Mouse (Mus musculus): ENCODE measurements around the gene Ctsf. TPM values are rescaled to one million over a fixed set of nuclear protein-coding genes. Genes with fewer than 3 reads are reported as not detected.
"Not testable (repeated sequence)": the region's sequence is repeated elsewhere in the genome, so short reads cannot be mapped to it uniquely, and the experiment has no call there.

Gene Ctsf
- 40.4 and 45.8 TPM in 2 replicates for polyA plus RNA-seq (2015; fragmentation: Nextera tagmentation; extraction: Ambion mirVana)

DNA sequence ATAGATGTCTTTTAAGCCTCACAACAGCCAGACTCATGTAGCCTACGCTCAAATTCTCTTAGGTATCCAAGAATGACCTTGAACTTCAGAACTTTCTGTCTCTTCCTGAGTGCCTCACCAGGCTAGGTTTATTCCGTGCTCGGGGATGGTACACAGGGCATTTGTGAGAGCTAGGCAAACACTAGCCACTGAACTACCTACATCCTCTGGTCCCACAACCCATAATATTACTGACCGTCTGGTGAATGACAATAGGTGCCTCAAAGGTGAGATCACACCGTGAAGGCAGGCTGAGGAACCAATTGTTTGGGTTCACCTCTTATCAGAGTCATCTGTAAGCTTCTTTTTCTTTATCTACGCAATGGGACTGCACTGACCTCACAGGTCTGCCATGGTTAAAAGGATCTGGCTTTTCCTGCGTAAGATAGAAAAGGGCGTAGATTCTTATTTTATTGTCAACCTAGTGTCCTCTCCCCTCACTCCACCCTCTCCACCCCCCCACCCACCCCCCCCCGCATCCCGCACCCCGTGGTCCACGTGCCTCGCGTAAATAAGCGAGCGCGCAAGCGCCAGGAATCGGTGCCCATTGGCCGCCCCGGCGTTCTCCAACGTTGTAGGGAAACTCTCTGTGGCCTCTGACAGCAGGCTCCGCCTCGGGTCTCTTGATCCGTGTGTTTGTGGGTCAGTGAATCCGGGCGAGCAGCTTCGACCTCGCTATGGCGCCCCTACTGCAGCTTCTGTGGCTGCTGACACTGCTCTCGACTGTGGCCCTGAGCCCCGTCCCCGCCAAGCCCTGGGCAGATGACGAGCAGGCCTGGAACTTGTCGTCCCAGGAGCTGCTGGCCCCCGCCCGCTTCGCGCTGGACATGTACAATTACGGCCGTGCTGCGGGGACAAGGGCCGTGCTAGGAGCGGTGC, at the start of gene Ctsf:
Gene Ctsf, plus strand, starts transcription at position 579 of the 918 bp plus-strand sequence.
- no peak within 1 kb of the TSS; the same call in 1 of the 2 replicates for H3K27ac ChIP-seq
- H3K27me3 ChIP-seq, result 0 out of 2 replicates have a peak, but pooled peaks cover 2% of the 10 kb centered on the region
- H3K4me1 ChIP-seq, result peaks cover 4% of the 10 kb centered on the region
- H3K9me3 ChIP-seq, result no peaks in the 10 kb centered on the region
- 4% methylated on average over 41 of the region's 45 CpGs for WGBS
- H3K9ac ChIP-seq, result peak within 1 kb of the TSS; percentile 79
- peak within 1 kb of the TSS; percentile 57 for H3K4me3 ChIP-seq
- H3K36me3 ChIP-seq, result peaks cover 3% of the 10 kb centered on the region; the same call in 1 of the 2 replicates
- peak within 1 kb of the TSS; percentile 96 for H3K4me2 ChIP-seq
- ATAC-seq (ENCODE audit: insufficient number of reproducible peaks, insufficient read depth, low FRiP score, low TSS enrichment, low read depth), result peak; percentile 72; the same call in 1 of the 2 replicates

DNA sequence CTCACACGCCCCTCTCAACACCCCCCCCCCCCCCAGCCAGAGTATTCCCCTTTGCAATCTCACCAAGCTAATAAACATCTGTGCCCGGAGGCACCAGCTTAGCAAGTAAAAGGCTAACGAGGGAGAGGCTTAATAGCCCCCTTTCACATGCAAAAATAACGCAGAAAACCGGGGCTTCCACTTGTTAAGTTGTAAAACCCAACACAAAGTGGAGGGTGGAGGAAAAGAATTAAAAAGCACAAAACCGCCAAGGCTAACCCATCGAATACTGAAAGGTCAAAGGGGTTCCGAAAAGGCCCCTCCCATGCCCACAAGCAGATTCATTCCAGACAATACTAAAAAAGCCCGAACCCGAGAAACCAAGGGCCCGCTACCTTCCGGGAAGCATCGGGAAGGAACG, 44.6 kb upstream of the Ctsf start:
- Histone ChIP-seq H3K4me1 (peaks cover 26% of the 10 kb centered on the region), H3K27ac (peak overlapping the region; percentile 96), H3K9ac (peak overlapping the region; percentile 91), H3K9me3 (no peaks in the 10 kb centered on the region), H3K36me3 (0 out of 2 replicates have a peak, but pooled peaks cover 4% of the 10 kb centered on the region), H3K4me2 (peak overlapping the region; percentile 75), H3K4me3 (peak overlapping the region; percentile 84), H3K27me3 (no peaks in the 10 kb centered on the region)
- ATAC-seq (ENCODE audit: insufficient number of reproducible peaks, insufficient read depth, low FRiP score, low TSS enrichment, low read depth), result no peak
- WGBS, result under 1% methylated on average over 14 of the region's 14 CpGs

DNA sequence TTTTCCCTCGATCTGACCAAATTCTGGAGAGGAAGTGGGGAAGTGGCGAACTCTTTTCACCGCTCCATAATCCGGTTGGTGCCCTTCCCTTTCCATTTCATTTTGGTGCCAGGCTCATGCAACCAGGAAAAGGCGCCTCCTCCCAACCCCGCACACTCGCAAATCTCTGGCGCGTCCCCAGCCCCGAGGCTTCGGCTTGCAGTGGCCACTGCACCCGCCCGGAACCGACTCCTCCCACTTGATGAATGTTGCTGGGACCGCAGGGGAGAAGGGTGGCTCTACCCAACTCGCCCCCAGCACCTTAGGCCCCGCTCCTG, 44.2 kb upstream of the Ctsf start:
- Histone ChIP-seq H3K27ac (peak overlapping the region; percentile 96), H3K4me1 (peaks cover 26% of the 10 kb centered on the region), H3K27me3 (no peaks in the 10 kb centered on the region), H3K4me2 (peak overlapping the region; percentile 75), H3K4me3 (peak overlapping the region; percentile 84), H3K36me3 (0 out of 2 replicates have a peak, but pooled peaks cover 4% of the 10 kb centered on the region), H3K9me3 (no peaks in the 10 kb centered on the region; the same call in 1 of the 2 replicates), H3K9ac (peak overlapping the region; percentile 91)
- WGBS, result under 1% methylated on average over 15 of the region's 17 CpGs
- no peak for ATAC-seq (ENCODE audit: insufficient number of reproducible peaks, insufficient read depth, low FRiP score, low TSS enrichment, low read depth)

DNA sequence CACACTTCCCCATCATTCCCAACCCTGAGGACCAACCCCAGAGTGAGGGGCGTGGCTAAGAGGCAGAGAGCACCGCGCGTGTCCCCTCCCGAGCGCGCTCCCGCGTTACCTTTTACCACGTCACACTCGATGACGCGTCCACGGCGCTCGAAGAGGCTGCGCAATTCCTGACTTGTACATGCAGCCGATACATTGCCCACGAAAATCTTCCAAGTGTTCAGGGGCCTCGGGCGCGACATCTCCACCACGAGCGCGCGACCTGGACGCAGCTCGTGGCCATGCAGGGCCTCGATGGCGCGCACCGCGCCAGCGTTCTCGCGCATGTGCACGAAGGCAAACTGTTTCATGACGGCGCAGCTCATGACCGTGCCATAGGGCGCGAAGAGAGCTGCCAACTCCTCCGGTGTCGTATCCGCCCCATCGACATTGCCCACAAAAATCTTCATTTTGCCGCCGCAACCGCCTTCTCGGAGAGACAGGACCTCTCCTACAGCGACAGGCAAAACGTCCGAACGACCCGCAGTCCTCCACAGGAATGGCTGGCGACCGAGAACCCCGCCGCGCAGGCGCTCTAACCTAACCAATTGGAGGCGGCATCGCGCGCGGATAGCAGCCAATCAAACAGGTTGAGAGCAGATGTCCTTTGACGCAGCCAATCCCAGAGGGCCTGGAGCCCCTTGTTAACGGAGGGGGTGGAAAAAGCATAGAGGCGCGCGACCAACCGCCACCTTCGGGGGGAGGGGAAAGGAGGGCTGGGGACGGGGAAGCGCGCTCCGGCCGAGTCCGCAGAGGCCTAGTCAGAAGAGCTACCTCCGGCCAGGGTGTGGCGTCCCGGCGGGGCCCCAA, 43.6 kb upstream of the Ctsf start, which contains the start of the genes Gm21992 and Rbm14:
Gene Gm21992, minus strand, starts transcription at position 550 of the 846 bp plus-strand sequence.
Gene Rbm14, minus strand, starts transcription at position 572 of the 846 bp plus-strand sequence.
- Histone ChIP-seq H3K36me3 (0 out of 2 replicates have a peak, but pooled peaks cover 4% of the 10 kb centered on the region), H3K4me2 (peak within 1 kb of the TSS; percentile 75), H3K4me1 (peaks cover 26% of the 10 kb centered on the region), H3K27ac (peak within 1 kb of the TSS; percentile 96), H3K9ac (peak within 1 kb of the TSS; percentile 91), H3K4me3 (peak within 1 kb of the TSS; percentile 84), H3K9me3 (no peaks in the 10 kb centered on the region; the same call in 1 of the 2 replicates), H3K27me3 (no peaks in the 10 kb centered on the region)
- ATAC-seq (ENCODE audit: insufficient number of reproducible peaks, insufficient read depth, low FRiP score, low TSS enrichment, low read depth), result peak; percentile 98
- under 1% methylated on average over 83 of the region's 83 CpGs for WGBS

DNA sequence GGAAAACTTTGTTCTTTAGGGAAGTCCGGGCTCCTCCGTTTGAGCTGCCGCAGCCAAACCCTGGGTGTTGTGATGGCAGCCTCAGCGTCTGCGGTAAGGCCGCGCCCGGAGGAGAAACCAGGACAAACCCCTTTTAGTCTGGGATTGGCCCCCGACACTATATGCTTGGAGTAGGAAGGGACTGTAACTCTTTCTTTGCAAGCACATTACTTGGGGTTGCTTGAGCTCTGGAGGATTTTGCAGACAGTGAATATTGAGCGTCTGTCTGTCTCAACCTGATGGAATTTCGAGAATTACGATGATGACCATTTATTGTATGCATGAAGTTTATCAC, 43.1 kb upstream of the Ctsf start:
- peak; percentile 38 for ATAC-seq (ENCODE audit: insufficient number of reproducible peaks, insufficient read depth, low FRiP score, low TSS enrichment, low read depth)
- peak overlapping the region; percentile 84 for H3K4me3 ChIP-seq
- WGBS, result 5% methylated on average over 12 of the region's 12 CpGs
- H3K27me3 ChIP-seq, result no peaks in the 10 kb centered on the region
- H3K9ac ChIP-seq, result peak overlapping the region; percentile 91
- peak overlapping the region; percentile 56 for H3K4me2 ChIP-seq
- 0 out of 2 replicates have a peak, but pooled peaks cover 4% of the 10 kb centered on the region for H3K36me3 ChIP-seq
- no peaks in the 10 kb centered on the region; the same call in 1 of the 2 replicates for H3K9me3 ChIP-seq
- H3K27ac ChIP-seq, result peak overlapping the region; percentile 96
- peaks cover 26% of the 10 kb centered on the region for H3K4me1 ChIP-seq

DNA sequence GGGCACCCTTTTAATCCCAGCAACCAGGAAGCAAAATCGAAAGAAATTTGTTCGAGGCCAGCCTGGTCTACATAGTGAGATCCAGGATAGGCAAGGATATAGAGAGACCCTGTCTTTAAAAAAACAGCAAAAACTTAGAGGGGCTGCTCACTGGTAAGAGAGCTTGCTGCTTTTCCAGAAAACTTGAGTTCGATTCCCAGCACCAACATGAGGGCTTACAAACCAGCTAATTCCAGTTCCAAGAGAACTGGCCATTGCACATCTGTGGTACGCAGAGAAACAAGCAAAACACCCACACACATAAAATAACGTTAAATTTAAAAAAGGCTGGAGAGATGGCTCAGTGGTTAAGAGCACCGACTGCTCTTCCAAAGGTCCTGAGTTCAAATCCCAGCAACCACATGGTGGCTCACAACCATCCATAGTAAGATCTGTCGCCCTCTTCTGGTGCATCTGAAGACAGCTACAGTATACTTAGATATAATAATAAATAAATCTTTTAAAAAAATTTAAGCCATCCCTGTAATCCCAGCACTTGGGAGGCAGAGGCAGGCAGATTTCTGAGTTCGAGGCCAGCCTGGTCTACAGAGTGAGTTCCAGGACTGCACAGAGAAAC, 42.5 kb upstream of the Ctsf start:
- not testable (repeated sequence) for ATAC-seq (ENCODE audit: insufficient number of reproducible peaks, insufficient read depth, low FRiP score, low TSS enrichment, low read depth); H3K9me3 ChIP-seq; H3K36me3 ChIP-seq; H3K27me3 ChIP-seq
- Histone ChIP-seq H3K4me1 (peaks cover 26% of the 10 kb centered on the region), H3K9ac (peak overlapping the region; percentile 91), H3K4me2 (peak overlapping the region; percentile 56), H3K27ac (peak overlapping the region; percentile 96), H3K4me3 (peak overlapping the region; percentile 84)
- WGBS, result 76% methylated on average over 8 of the region's 8 CpGs

DNA sequence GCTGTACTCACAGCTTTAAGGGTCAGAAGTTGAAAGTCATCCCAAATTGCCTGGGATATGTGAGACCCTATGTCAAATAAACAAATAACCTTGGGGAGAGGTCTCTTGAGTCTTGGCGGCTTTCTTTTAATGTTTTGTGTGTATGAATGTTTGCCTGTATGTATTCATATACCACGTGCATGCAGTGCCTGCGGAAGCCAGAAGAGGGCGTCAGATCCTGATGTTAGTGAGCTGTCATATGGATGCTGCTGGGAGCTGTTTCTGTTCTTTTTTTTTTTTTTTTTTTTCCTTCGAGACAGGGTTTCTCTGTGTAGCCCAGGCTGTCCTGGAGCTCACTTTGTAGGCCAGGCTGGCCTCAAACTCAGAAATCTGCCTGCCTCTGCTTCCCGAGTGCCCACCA, 41.9 kb upstream of the Ctsf start:
- H3K4me3 ChIP-seq, result no peak overlapping the region
- WGBS, result 80% methylated on average over 6 of the region's 6 CpGs
- H3K27ac ChIP-seq, result no peak overlapping the region
- H3K36me3 ChIP-seq, result no peaks in the 10 kb centered on the region
- no peak overlapping the region for H3K9ac ChIP-seq
- peaks cover 20% of the 10 kb centered on the region for H3K4me1 ChIP-seq
- no peaks in the 10 kb centered on the region; the same call in 1 of the 2 replicates for H3K9me3 ChIP-seq
- H3K4me2 ChIP-seq, result no peak overlapping the region
- no peak for ATAC-seq (ENCODE audit: insufficient number of reproducible peaks, insufficient read depth, low FRiP score, low TSS enrichment, low read depth)
- no peaks in the 10 kb centered on the region for H3K27me3 ChIP-seq

DNA sequence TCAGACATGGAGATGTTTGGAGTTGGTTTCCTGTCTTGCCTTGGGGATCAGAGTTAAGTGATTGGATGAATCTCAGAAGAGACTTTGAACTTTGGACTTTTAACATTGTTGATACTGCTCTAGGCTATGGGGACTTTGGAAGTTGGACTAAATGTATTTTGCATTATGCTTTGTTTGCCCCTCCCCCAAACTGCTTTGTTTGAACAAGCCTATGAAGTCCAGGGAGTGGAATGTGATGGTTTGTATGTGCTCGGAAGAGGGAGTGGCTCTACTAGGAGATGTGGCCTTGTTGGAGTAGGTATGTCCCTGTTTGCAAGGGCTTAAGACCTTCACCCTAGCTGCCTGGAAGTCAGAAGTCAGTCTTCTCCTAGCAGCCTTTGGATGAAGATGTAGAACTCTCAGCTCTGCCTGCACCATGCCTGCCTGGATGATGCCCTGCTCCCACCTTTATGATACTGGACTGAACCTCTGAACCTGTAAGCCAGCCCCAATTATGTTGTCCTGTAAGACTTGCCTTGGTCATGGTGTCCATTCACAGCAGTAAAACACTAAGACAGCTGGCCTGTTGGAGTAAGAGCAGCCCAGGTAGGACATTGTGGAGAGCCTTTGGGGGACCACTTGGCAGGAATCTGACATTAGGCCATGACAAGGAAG, 37.6 kb upstream of the Ctsf start:
- Histone ChIP-seq H3K36me3 (no peaks in the 10 kb centered on the region), H3K4me1 (0 out of 2 replicates have a peak, but pooled peaks cover 2% of the 10 kb centered on the region), H3K9me3 (no peaks in the 10 kb centered on the region; the same call in 1 of the 2 replicates), H3K9ac (no peak overlapping the region), H3K4me2 (no peak overlapping the region), H3K27me3 (no peaks in the 10 kb centered on the region), H3K4me3 (no peak overlapping the region), H3K27ac (no peak overlapping the region)
- no peak for ATAC-seq (ENCODE audit: insufficient number of reproducible peaks, insufficient read depth, low FRiP score, low TSS enrichment, low read depth)
- WGBS, result 63% methylated on average over 1 of the region's 1 CpGs

DNA sequence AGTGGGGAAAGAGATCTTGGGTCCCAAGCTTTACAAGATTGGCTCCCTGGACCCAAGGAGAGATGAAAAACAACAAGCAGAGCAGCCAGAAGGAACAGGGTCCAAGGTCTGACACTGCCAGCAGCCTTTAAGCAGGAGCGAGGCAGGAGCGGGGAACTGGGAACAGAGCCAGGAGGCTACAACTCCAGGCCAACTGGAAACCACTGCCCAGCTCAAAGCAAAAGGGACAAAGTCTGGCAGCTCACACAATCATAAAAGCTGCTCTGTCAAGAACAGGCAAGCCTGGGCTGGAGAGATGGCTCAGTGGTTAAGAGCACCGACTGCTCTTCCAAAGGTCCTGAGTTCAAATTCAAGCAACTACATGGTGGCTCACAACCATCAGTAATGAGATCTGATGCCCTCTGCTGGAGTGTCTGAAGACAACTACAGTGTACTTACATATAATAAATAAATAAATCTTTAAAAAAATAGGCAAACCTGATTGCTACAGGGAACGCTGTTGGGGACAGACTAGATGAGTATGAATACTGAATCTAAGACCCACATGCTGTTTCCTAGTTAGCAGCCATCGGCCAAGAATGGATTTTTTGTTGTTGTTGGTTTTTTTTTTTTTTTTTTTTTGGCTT, 34.1 kb upstream of the Ctsf start:
- ATAC-seq (ENCODE audit: insufficient number of reproducible peaks, insufficient read depth, low FRiP score, low TSS enrichment, low read depth), result no peak
- no peak overlapping the region for H3K9ac ChIP-seq
- H3K9me3 ChIP-seq, result no peaks in the 10 kb centered on the region; the same call in 1 of the 2 replicates
- H3K27me3 ChIP-seq, result no peaks in the 10 kb centered on the region
- 84% methylated on average over 5 of the region's 5 CpGs for WGBS
- H3K4me3 ChIP-seq, result no peak overlapping the region
- H3K4me2 ChIP-seq, result no peak overlapping the region
- no peaks in the 10 kb centered on the region for H3K4me1 ChIP-seq
- peaks cover 19% of the 10 kb centered on the region for H3K36me3 ChIP-seq
- no peak overlapping the region for H3K27ac ChIP-seq

DNA sequence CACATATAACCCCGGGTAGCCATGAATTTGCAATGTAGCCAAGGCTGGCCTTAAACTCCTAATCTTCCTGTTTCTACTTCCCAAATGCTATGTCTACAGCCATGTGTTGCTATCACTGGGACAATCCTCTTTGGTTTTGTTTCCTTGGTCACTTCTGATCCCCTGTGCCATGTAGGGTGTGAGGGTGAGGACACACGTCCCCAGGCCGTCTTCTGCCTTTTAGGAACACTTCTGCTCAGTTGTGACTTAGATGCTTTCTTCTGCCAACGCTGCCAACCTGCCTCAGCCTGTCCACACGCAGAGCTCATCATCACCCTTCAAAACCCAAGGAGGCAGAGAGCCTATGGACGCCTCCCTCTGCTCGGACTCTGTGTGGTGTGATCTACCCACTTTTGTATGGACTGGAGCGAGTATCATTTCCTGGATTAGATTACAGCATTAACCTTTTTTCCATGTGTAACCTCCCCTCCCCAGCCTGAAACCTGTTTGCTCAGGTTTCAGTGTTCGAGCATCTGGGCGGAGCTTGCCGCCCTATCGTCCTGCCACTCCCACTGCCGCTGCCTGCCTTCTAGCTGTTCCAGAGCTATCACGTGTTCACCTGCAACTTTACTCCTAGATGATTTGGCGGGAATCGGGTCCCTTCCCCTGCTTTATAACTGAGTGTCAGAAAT, 26.4 kb upstream of the Ctsf start:
- no peak for ATAC-seq (ENCODE audit: insufficient number of reproducible peaks, insufficient read depth, low FRiP score, low TSS enrichment, low read depth)
- no peaks in the 10 kb centered on the region for H3K27me3 ChIP-seq
- peaks cover 63% of the 10 kb centered on the region for H3K36me3 ChIP-seq
- no peak overlapping the region for H3K9ac ChIP-seq
- no peak overlapping the region for H3K4me3 ChIP-seq
- no peaks in the 10 kb centered on the region for H3K9me3 ChIP-seq
- H3K4me2 ChIP-seq, result no peak overlapping the region; the same call in 1 of the 2 replicates
- 0 out of 2 replicates have a peak, but pooled peaks cover 5% of the 10 kb centered on the region for H3K4me1 ChIP-seq
- no peak overlapping the region; the same call in 1 of the 2 replicates for H3K27ac ChIP-seq
- WGBS, result 52% methylated on average over 16 of the region's 16 CpGs
